Mouse (Mus musculus) small intestine, adult 2 months (tissue): ENCODE results near the gene Kcnj3.

Experiments used
- CTCF ChIP-seq: fragments of 200-500 bp; IDR thresholded peaks from 2 replicates; pipeline ENCODE4 v1.5.1; 2012; ENCODE audit warnings: low read depth, mild to moderate bottlenecking, control low read depth, inconsistent platforms, low read length, moderate library complexity, mixed read lengths; ENCODE audit not compliant: insufficient replicate concordance, insufficient read length; ENCODE audit errors: extremely low read depth
- POLR2A ChIP-seq: fragments of 200-500 bp; IDR thresholded peaks from 2 replicates; pipeline ENCODE4 v1.6.1; 2012; ENCODE audit warnings: low read depth, mild to moderate bottlenecking, control low read depth, inconsistent platforms, low read length, moderate library complexity

DNA sequence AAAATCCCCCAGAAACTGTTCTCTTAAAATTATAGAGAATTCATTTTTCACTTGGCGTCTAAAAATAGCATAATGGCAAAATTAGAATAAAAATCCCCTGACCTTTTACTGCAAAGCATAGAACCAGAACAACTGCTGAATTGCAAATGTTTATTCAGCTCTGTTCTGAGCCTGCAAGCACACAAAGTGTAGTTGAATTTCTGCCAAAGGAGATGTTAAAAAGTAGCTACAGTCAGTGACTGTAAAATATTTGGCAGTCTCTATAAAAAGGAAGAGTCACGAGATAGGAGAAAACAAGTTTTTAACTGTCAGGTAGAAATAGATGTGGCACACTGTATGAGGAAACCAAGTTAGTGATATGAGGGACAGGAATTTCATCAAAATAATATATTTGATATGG lies 144.5 kb downstream of the Kcnj3 start:
- no peak for TF ChIP-seq CTCF
- no peak for TF ChIP-seq POLR2A
